Mouse (Mus musculus): ENCODE data around the gene Recql5. TPM values are rescaled to one million over a fixed set of nuclear protein-coding genes. Genes with fewer than 3 reads are reported as not detected.
"Not testable (repeated sequence)": the region's sequence is repeated elsewhere in the genome, so short reads cannot be mapped to it uniquely, and the experiment has no call there.

Recql5 gene
- total RNA-seq, 2 experiments from 2014 or later, result 27.1 to 29.4 TPM

DNA sequence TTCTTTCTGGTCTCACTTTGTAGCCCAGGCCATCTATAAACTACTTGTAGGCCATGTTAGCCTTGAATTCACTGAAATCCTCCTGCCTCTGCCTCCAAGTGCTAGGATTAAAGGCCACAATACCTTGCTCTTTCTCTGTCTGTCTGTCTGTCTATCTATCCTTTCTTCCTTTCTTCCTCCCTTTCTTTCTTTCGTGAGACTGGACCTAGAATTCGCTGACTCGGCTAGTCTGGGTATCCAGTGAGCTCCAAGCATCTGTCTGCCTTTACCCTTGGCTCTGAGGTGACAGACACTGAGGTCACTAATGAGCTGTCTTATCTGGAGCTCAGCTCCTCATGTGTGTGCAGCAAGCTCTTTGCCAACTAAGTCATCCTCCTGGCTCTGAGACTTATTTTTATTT is 57.3 kb downstream of the Recql5 start:
- no peak for DNase-seq (ENCODE audit: extremely low spot score in 1 of 2, low spot score in 2 of 2)
- no peak overlapping the region for H3K4me3 ChIP-seq
- intact Hi-C loops (cut with DNase I), result no loop called here

DNA sequence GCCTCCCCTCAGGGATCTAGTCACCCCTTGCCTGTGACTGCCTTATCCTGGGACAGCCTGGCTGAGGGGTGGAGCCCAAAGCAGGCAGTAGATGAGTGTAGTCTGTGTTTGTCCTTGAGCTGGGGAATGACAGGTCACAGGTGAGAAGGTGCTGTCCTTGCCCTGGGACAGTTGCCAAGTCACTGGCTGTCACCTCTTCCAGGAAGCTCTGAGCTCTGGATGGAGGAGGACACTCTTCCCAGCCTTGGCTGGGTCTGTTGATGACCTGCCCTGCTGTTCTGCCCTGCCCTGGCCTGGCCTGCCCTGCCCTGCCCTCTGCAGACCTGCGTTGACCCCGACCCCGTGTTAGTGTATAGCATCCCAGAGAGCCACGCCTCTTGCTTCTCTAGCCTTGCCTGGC is 60.8 kb downstream of the Recql5 start:
- intact Hi-C loops (cut with DNase I), result no loop called here
- H3K4me3 ChIP-seq, result no peak overlapping the region
- DNase-seq (ENCODE audit: extremely low spot score in 1 of 2, low spot score in 2 of 2), result no peak
- no peak for TF ChIP-seq CTCF (IDR thresholded peaks at IDR 0.05)
- H3K27ac ChIP-seq, result no peak overlapping the region

More for the DNA sequence above, 57.3 kb downstream of the Recql5 start:
- H3K27ac ChIP-seq, result no peak overlapping the region
- no peak for TF ChIP-seq CTCF (IDR thresholded peaks at IDR 0.05)

DNA sequence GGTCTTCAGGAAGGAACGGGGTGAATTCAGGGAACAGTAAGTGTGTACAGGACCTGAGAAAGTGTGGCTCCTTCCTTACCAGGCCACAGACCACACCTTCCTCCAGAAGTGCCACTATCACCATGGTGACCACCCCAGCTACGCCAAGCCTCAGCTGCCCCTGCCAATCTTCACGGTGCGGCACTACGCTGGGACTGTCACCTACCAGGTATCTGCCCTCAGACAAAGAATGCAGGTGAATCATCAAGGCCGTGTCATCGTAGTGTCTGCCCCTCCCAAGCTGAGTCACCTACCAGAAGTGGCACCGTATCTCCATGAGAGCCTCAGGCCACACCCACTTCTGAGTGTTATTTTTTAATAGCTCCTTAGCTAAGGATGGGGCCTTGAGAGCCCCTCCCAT is 63.9 kb downstream of the Recql5 start:
- no peak for DNase-seq (ENCODE audit: extremely low spot score in 1 of 2, low spot score in 2 of 2)
- intact Hi-C loops (cut with DNase I), result no loop called here
- Histone ChIP-seq H3K4me3 (no peak overlapping the region), H3K27ac (no peak overlapping the region)
- no peak for TF ChIP-seq CTCF (IDR thresholded peaks at IDR 0.05)

GRCm38 (mm10) chr11:115863895-115864294 is 69.4 kb downstream of the Recql5 start:
- intact Hi-C loops (cut with DNase I), result no loop called here
- DNase-seq (ENCODE audit: extremely low spot score in 1 of 2, low spot score in 2 of 2), result no peak
- Histone ChIP-seq H3K27ac (no peak overlapping the region), H3K4me3 (no peak overlapping the region)
- TF ChIP-seq CTCF (IDR thresholded peaks at IDR 0.05), result peak; percentile 25; the same call in 1 of the 2 replicates

DNA sequence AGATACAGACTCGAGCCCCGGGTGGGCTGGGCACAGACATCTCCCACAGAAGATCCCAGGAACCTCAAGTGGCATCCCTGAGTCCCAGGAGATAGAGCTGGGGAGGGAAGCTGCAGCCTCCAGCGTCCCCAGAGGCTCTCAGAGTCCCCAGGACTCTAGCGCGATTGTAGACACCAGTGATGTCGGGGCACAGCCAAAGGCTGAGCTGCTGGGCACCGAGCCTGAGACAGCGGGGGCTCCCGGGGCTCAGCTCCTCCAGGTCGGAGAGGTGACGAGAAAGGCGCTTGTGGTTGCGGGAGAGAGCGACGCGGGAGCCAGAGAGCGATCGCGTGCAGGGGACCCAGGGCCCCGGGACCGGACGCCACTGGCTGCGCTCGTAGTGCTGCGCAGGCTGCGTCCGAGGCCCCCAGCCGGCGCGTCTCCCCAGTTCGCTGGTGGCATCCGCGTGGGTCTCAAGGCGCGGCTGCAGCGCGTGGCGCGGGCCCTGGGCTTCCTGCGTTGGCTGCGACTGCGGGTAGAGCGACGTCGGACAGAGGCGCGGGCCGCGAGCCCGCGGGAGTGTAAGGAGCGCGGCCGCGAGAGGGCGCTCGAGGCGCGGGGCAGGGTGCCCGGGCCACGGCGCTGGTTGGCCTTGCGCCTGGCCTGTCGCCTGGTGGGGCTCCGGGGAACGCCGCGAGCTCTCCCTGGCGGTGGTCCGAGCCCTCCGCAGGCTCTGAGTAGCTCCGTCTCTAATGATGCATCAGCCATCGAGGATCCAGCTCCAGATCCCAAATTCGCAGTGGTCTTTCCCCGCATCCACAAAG is 73.9 kb downstream of the Recql5 start:
- peak; percentile 83 for TF ChIP-seq CTCF (IDR thresholded peaks at IDR 0.05)
- Histone ChIP-seq H3K27ac (no peak overlapping the region), H3K4me3 (peak overlapping the region; percentile 31; the same call in 1 of the 2 replicates)
- peak; percentile 73 to 75 for DNase-seq (ENCODE audit: extremely low spot score in 1 of 2, low spot score in 2 of 2)
- intact Hi-C loops (cut with DNase I), result no loop called here

GRCm38 (mm10) chr11:115858354-115858753 is 74.9 kb downstream of the Recql5 start, which contains the start of gene Myo15b:
Myo15b (plus strand) TSS chr11:115858406.
- no peak within 1 kb of the TSS for H3K27ac ChIP-seq
- intact Hi-C loops (cut with DNase I), result no loop called here
- no peak within 1 kb of the TSS for H3K4me3 ChIP-seq
- no peak for DNase-seq (ENCODE audit: extremely low spot score in 1 of 2, low spot score in 2 of 2)
- no peak for TF ChIP-seq CTCF (IDR thresholded peaks at IDR 0.05)

DNA sequence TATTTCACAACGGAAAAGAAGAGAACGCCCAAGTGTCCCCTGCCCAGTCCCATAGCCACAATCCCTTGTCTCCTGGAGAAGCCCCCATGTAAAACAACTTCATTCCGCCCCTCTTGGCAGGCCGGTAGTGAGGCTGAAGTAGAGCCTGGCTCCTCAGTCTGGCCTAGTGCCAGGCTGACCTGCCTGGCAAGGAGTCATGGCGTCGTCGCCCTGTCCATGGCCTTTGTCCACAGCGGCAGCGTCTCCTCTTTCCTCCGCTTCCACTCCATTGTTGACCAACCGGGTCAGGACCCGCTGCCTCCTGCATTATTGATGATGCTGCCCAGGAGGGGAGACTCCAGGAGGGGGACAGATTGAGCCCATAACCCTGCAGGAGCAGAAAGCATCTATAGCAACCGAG is 75.3 kb downstream of the Recql5 start:
- intact Hi-C loops (cut with DNase I), result no loop called here
- DNase-seq (ENCODE audit: extremely low spot score in 1 of 2, low spot score in 2 of 2), result no peak
- H3K4me3 ChIP-seq, result no peak overlapping the region
- no peak for TF ChIP-seq CTCF (IDR thresholded peaks at IDR 0.05)
- no peak overlapping the region for H3K27ac ChIP-seq

DNA sequence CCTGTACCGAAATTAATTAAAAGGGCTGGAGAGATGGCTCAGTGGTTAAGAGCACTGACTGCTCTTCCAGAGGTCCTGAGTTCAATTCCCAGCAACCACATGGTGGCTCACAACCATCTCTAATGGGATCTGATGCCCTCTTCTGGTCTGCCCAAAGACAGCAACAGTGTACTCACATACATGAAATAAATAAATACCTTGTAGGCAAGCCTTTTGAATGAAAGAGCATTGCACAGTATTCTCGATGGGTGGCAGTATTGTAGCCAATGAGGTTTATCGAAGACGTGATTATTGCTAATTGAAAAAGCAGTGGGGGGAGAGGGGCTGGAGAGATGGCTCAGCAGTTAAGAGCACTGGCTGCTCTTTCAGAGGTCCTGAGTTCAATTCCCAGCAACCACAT is 76.1 kb downstream of the Recql5 start:
- H3K27ac ChIP-seq; DNase-seq (ENCODE audit: extremely low spot score in 1 of 2, low spot score in 2 of 2); H3K4me3 ChIP-seq; intact Hi-C loops (cut with DNase I): not testable (repeated sequence)

DNA sequence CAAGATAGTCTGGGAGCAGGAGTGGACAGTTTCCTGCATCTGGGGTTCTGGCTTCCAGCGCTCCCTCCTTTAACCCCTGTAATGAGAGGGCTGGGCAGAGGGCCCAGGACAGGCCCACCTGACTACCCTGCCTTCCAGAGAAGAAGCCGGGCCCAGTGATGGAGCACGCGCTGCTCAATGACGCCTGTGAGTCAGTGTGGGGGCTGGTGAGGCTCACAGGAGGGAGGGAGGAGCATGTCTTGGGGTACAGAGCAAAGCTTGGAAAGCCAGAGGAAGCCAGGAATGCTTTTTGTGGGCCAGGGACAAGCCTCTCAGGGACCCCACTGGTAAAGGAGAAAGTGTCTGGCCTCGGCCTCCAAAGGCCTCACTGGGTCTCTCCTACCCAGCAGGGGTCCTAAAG is 78.6 kb downstream of the Recql5 start:
- no peak for TF ChIP-seq CTCF (IDR thresholded peaks at IDR 0.05)
- intact Hi-C loops (cut with DNase I), result no loop called here
- peak; percentile 32 to 35 for DNase-seq (ENCODE audit: extremely low spot score in 1 of 2, low spot score in 2 of 2)
- no peak overlapping the region for H3K27ac ChIP-seq
- no peak overlapping the region for H3K4me3 ChIP-seq

- no peak overlapping the region for H3K27ac ChIP-seq
- H3K4me3 ChIP-seq, result no peak overlapping the region
- peak; percentile 1; the same call in 1 of the 2 replicates for TF ChIP-seq CTCF (IDR thresholded peaks at IDR 0.05)
- DNase-seq (ENCODE audit: extremely low spot score in 1 of 2, low spot score in 2 of 2), result no peak
- intact Hi-C loops (cut with DNase I), result no loop called here
Observed at GRCm38 (mm10) chr11:115845819-115846218, 87.5 kb downstream of the Recql5 start.

- H3K27ac ChIP-seq, result no peak overlapping the region
- H3K4me3 ChIP-seq, result no peak overlapping the region
- intact Hi-C loops (cut with DNase I), result no loop called here
- no peak for TF ChIP-seq CTCF (IDR thresholded peaks at IDR 0.05)
- no peak for DNase-seq (ENCODE audit: extremely low spot score in 1 of 2, low spot score in 2 of 2)
Observed at GRCm38 (mm10) chr11:115844240-115844639, 89.0 kb downstream of the Recql5 start.

DNA sequence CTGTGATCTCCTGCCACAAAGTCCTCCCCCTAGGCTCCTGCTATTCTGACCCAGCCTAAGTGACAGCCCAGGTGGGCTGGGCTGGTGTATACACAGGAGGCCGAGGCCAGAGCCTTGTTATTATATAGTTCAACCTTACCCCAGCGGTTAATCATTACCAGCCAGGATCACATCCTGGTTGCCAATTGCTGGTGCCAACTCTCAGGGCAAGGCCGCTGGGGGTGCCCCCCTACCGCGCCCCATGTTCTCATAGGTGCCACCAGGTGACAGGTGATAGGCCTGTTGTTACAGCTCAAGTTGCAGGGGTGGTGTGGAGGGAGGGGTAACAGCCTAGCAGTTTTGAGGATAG is 89.4 kb downstream of the Recql5 start:
- no peak for DNase-seq (ENCODE audit: extremely low spot score in 1 of 2, low spot score in 2 of 2)
- intact Hi-C loops (cut with DNase I), result no loop called here
- no peak overlapping the region for H3K4me3 ChIP-seq

More for the DNA sequence above, 89.4 kb downstream of the Recql5 start:
- no peak for TF ChIP-seq CTCF (IDR thresholded peaks at IDR 0.05)
- H3K27ac ChIP-seq, result no peak overlapping the region
